Mouse (Mus musculus) spleen, adult 2 months (tissue): ENCODE data around the gene Cmip. TPM values are rescaled to one million over a fixed set of nuclear protein-coding genes. Genes with fewer than 3 reads are reported as not detected.

Experiments
- DNase-seq, 2 experiments: peaks; one replicate each; pipeline versions ENCODE4 v3.0.0 to v3.0.0-alpha.2; 2012 to 2021; ENCODE audit warnings: low spot score in 2 of 2, low read depth in 1 of 2
- H3K27ac ChIP-seq: fragments of 200-500 bp; 2 replicates; pipeline ENCODE4 v1.5.1; 2012; ENCODE audit warnings: low read length, inconsistent platforms; ENCODE audit not compliant: insufficient read depth
- H3K27me3 ChIP-seq: fragments of 200-500 bp; 2 replicates; pipeline ENCODE4 v1.6.1; 2012; ENCODE audit warnings: mild to moderate bottlenecking, moderate library complexity, low read length, inconsistent platforms; ENCODE audit not compliant: control insufficient read depth, insufficient read depth
- H3K36me3 ChIP-seq: fragments of 200-500 bp; 2 replicates; pipeline ENCODE4 v1.6.1; 2012; ENCODE audit warnings: mild to moderate bottlenecking, low read length, inconsistent platforms; ENCODE audit not compliant: control insufficient read depth, insufficient read depth
- H3K4me1 ChIP-seq: fragments of 200-500 bp; 2 replicates; pipeline ENCODE4 v1.6.1; 2011; ENCODE audit warnings: inconsistent platforms; ENCODE audit not compliant: control insufficient read depth, insufficient read depth, insufficient read length
- H3K4me3 ChIP-seq: fragments of 200-500 bp; 2 replicates; pipeline ENCODE4 v1.5.1; 2011; ENCODE audit warnings: mild to moderate bottlenecking, inconsistent platforms; ENCODE audit not compliant: insufficient read depth, insufficient read length; ENCODE audit errors: extremely low read depth
- CTCF ChIP-seq: fragments of 200-500 bp; IDR thresholded peaks from 2 replicates; pipeline ENCODE4 v1.5.1; 2011; ENCODE audit warnings: mild to moderate bottlenecking, inconsistent platforms; ENCODE audit not compliant: insufficient read depth, insufficient read length, insufficient replicate concordance; ENCODE audit errors: extremely low read depth
- POLR2A ChIP-seq: fragments of 200-500 bp; IDR thresholded peaks from 2 replicates; pipeline ENCODE4 v1.6.1; 2011; ENCODE audit warnings: low read depth, low read length, inconsistent platforms
- WGBS: fragments of 180-500 bp; shearing (Covaris S2); methylation state at CpG from one replicate; pipeline ENCODE4 v1.1.7; 2018; 5-methylcytosine and 5-hydroxymethylcytosine counted together
- polyA plus RNA-seq: library from polyadenylated mRNA; depleted of rRNA; stranded (reverse); fragments of >200 nt; gene quantifications from 2 replicates; pipeline ENCODE4 v1.2.3, GENCODE M21; 2012

Cmip gene
- polyA plus RNA-seq, 1 experiment = 48.2 TPM

DNA sequence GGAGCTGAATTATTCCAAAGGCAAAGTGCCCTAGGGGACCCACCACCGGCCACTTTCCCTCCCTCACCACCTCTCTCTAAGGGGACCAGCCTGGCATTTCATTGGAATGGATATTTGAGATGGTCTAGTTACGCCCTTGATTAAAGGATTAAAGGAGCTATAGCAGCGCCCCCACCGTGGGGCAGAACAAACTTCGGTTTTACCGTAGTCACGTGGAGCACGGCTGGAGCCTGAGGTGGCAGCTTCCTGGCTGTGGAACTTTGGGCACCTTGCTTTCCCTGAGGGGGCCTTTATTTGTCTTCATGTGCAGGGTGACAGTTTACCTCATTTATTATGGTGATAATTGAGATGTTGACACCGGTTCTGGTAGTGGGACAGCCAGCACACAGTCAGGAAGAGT lies 4.8 kb downstream of the Cmip start:
- DNase-seq = no peak
- H3K4me1 ChIP-seq = peaks cover 28% of the 10 kb centered on the region; the same call in 1 of the 2 replicates

GRCm38 (mm10) chr8:117262685-117263084 lies 5.8 kb downstream of the Cmip start:
- 35% methylated on average over 8 of the region's 8 CpGs for WGBS
- H3K27me3 ChIP-seq = no peaks in the 10 kb centered on the region
- DNase-seq = no peak
- no peak overlapping the region for H3K4me3 ChIP-seq
- H3K36me3 ChIP-seq = no peaks in the 10 kb centered on the region
- H3K27ac ChIP-seq = no peak overlapping the region
- no peak for TF ChIP-seq POLR2A
- TF ChIP-seq CTCF = no peak
- H3K4me1 ChIP-seq = peaks cover 33% of the 10 kb centered on the region; the same call in 1 of the 2 replicates

More for the DNA sequence above, 4.8 kb downstream of the Cmip start:
- 39% methylated on average over 9 of the region's 9 CpGs for WGBS
- H3K4me3 ChIP-seq = no peak overlapping the region
- no peaks in the 10 kb centered on the region for H3K36me3 ChIP-seq
- H3K27ac ChIP-seq = no peak overlapping the region
- H3K27me3 ChIP-seq = no peaks in the 10 kb centered on the region
- no peak for TF ChIP-seq POLR2A
- TF ChIP-seq CTCF = no peak

DNA sequence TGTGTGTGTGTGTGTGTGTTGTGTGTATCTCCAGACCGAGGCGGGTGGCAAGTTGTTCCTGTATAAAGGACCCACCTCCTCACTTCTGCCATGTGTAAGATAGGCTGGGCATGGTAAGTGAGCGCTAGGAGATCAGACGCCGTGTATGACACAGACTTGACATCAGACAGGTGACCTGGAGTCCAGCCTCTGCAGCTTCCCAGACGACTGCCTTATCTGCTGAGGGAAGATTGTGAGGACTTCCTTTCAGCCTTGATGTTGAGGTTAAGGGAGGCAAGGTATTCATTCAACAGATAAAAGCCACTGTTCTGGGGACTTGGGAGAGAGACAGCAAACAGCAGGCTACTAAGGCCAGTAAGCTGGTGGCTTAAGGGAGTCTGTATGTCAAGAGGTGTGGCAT lies 6.6 kb downstream of the Cmip start:
- Histone ChIP-seq H3K27me3 (no peaks in the 10 kb centered on the region), H3K4me1 (peaks cover 36% of the 10 kb centered on the region; the same call in 1 of the 2 replicates), H3K36me3 (no peaks in the 10 kb centered on the region), H3K4me3 (no peak overlapping the region), H3K27ac (no peak overlapping the region; the same call in 1 of the 2 replicates)
- 57% methylated on average over 6 of the region's 6 CpGs for WGBS
- no peak for DNase-seq
- TF ChIP-seq CTCF = no peak
- no peak for TF ChIP-seq POLR2A

DNA sequence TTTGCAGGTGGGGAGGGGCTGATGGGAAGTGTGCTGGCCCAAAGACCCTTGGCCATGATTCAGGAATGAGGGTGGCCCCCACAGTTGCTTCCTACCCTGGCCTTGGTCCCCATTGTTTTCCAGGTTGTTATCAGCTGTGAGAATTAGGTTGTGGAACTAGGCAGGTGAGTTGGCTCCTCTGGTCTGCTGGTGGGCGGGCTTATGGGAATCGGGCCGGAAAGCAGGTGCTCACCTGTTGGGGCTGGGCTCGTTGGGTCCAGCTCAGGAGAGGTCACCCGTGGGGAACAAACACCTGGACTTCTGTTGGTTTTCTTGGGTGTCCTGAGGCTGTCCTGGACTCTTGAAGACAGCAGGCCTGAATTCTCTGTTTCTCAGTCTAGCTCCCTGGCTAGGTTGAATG lies 8.2 kb downstream of the Cmip start:
- Histone ChIP-seq H3K27ac (no peak overlapping the region), H3K4me1 (peaks cover 30% of the 10 kb centered on the region; the same call in 1 of the 2 replicates), H3K27me3 (no peaks in the 10 kb centered on the region), H3K4me3 (no peak overlapping the region), H3K36me3 (no peaks in the 10 kb centered on the region)
- TF ChIP-seq CTCF (no peak), POLR2A (no peak)
- WGBS = 94% methylated on average over 5 of the region's 5 CpGs
- DNase-seq = no peak

DNA sequence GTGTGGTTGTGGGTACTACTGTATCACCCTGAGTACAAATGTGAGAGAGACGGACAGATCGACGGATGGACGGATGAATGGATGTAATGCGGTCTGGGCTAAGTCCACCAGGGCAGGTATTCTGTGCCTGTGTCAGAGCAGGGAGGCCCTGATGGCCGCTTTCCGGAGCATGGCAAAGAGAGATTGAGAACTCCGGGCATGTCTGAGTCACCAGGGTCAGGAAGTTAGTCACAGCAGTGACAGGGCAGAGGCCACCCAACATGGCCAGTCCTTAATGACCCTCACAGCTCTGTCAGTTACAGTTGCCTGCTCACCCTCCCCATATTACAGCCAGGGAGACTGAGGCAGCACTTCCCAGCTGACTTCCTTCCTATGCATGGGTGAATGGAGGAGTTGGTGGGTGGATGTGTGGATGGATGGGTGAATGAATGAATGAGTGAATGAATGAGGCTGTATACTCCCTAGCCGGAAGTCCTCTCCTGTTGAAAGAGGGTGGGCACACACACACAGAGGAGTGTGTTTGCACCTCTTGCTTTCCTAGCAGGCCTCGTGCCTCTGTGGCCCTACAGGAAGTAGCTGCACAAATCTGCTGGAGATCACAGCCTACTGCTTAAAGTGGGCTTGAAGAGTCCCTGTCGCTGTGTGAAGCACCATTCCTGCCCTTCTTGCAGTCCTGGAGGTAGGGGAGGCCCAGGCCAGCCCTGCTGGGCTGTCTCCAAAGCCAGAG lies 10.7 kb downstream of the Cmip start:
- H3K4me1 ChIP-seq = peaks cover 23% of the 10 kb centered on the region; the same call in 1 of the 2 replicates
- H3K27me3 ChIP-seq = no peaks in the 10 kb centered on the region
- DNase-seq = no peak
- no peaks in the 10 kb centered on the region for H3K36me3 ChIP-seq
- TF ChIP-seq POLR2A = no peak
- TF ChIP-seq CTCF = no peak
- 64% methylated on average over 11 of the region's 11 CpGs for WGBS
- H3K27ac ChIP-seq = peak overlapping the region; percentile 19; the same call in 1 of the 2 replicates
- H3K4me3 ChIP-seq = no peak overlapping the region

DNA sequence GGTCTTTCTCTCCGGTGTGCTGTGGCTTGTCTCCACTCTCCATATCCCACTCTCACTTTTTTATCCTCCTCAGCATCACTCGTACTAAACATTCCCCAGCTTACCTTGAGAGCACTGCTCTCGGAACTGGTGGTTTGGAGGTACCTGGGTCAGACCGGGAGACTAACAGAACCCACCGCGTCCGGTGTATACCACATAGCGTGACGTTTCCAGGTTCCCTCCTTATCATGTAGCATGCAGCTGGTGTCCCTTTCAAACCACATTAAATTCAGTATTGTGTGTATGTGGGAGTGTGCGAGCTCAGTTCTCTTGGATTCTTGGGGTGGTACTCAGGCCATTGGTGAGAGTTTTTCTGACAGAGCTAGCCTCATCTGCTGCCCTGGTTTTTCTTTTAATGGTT lies 21.4 kb downstream of the Cmip start:
- Histone ChIP-seq H3K36me3 (no peaks in the 10 kb centered on the region), H3K4me3 (no peak overlapping the region), H3K4me1 (peaks cover 34% of the 10 kb centered on the region), H3K27me3 (no peaks in the 10 kb centered on the region), H3K27ac (no peak overlapping the region)
- no peak for DNase-seq
- TF ChIP-seq CTCF = no peak
- no peak for TF ChIP-seq POLR2A
- WGBS = 59% methylated on average over 10 of the region's 10 CpGs

DNA sequence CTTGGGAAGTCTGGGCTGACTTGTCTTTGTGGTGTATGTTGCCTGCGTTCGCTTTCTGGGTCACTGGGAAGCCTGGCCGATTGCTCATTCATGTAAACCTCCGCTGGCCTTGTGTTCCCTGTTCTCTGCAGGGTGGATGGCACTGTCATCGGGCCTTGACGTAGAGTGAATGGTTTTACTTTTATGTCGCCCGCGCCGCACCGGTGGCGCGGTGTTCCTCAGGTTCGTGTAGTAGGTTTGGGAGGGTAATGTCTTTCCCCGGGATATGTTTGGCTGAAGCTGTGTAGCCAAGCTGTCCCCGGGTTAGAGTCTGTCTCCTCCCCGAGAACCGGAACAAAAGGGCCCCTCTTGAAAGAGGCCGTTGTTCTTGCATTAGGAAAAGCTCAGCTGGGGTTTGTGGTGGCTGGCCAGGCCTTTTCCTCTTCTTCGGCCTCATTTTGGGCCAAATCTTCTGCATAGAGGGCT lies 21.8 kb downstream of the Cmip start:
- H3K27me3 ChIP-seq = no peaks in the 10 kb centered on the region
- WGBS = 52% methylated on average over 20 of the region's 20 CpGs
- no peak for DNase-seq
- TF ChIP-seq POLR2A = no peak
- TF ChIP-seq CTCF = no peak
- peaks cover 35% of the 10 kb centered on the region for H3K4me1 ChIP-seq
- H3K4me3 ChIP-seq = no peak overlapping the region
- H3K36me3 ChIP-seq = no peaks in the 10 kb centered on the region
- H3K27ac ChIP-seq = peak overlapping the region; percentile 12; the same call in 1 of the 2 replicates
